Mouse (Mus musculus) right cerebral cortex, adult 18-20 months (tissue): ENCODE results near the gene Cd151.
"Not testable (repeated sequence)": the region's sequence is repeated elsewhere in the genome, so short reads cannot be mapped to it uniquely, and the experiment has no call there.

Experiments
- DNase-seq: peaks from one replicate; pipeline ENCODE4 v3.0.0; 2022; ENCODE audit warnings: mixed read lengths

Gene Cd151

GRCm38 (mm10) chr7:141436523-141436892, 30.7 kb upstream of the Cd151 start:
- DNase-seq, result no peak

- DNase-seq, result peak; percentile 86
Measured at GRCm38 (mm10) chr7:141437178-141438120, 29.7 kb upstream of the Cd151 start, which contains the start of gene Slc25a22. Slc25a22 (minus strand) TSS chr7:141437892.

GRCm38 (mm10) chr7:141438201-141438968, 28.8 kb upstream of the Cd151 start:
- DNase-seq, result no peak

- no peak for DNase-seq
Measured at GRCm38 (mm10) chr7:141439140-141439679, 28.0 kb upstream of the Cd151 start.

GRCm38 (mm10) chr7:141439811-141440210, 27.4 kb upstream of the Cd151 start:
- DNase-seq, result no peak

- peak; percentile 60 for DNase-seq
Measured at GRCm38 (mm10) chr7:141440613-141441012, 26.6 kb upstream of the Cd151 start.

GRCm38 (mm10) chr7:141441460-141441859, 25.7 kb upstream of the Cd151 start:
- DNase-seq, result no peak

GRCm38 (mm10) chr7:141442199-141442598, 25.0 kb upstream of the Cd151 start:
- no peak for DNase-seq

GRCm38 (mm10) chr7:141443081-141443821, 23.9 kb upstream of the Cd151 start:
- no peak for DNase-seq

- DNase-seq, result no peak
Measured at GRCm38 (mm10) chr7:141443828-141444237, 23.4 kb upstream of the Cd151 start, which contains the start of gene Pidd1. Pidd1 (minus strand) TSS chr7:141444025.

GRCm38 (mm10) chr7:141446374-141446773, 20.8 kb upstream of the Cd151 start:
- DNase-seq, result not testable (repeated sequence)

GRCm38 (mm10) chr7:141447110-141447991, 19.8 kb upstream of the Cd151 start, which contains the start of gene Rplp2:
Rplp2 (plus strand) TSS chr7:141447370.
- DNase-seq, result peak; percentile 96

- DNase-seq, result no peak
Measured at GRCm38 (mm10) chr7:141451928-141452327, 15.3 kb upstream of the Cd151 start.

GRCm38 (mm10) chr7:141453636-141454035, 13.6 kb upstream of the Cd151 start:
- DNase-seq, result no peak

- DNase-seq, result peak; percentile 93
Measured at GRCm38 (mm10) chr7:141454967-141455551, 12.1 kb upstream of the Cd151 start, which contains the start of gene Pnpla2. Pnpla2 (plus strand) TSS chr7:141455198.

- DNase-seq, result peak; percentile 53
Measured at GRCm38 (mm10) chr7:141455610-141456314, 11.4 kb upstream of the Cd151 start.

GRCm38 (mm10) chr7:141456739-141457138, 10.5 kb upstream of the Cd151 start:
- DNase-seq, result no peak

- no peak for DNase-seq
Measured at GRCm38 (mm10) chr7:141457236-141457635, 10.0 kb upstream of the Cd151 start.

GRCm38 (mm10) chr7:141457986-141458660, 9.1 kb upstream of the Cd151 start:
- no peak for DNase-seq

GRCm38 (mm10) chr7:141458661-141459060, 8.5 kb upstream of the Cd151 start:
- DNase-seq, result no peak
